Mouse (Mus musculus): Measurements from ENCODE around the gene Insl6. TPM values are rescaled to one million over a fixed set of nuclear protein-coding genes. Genes with fewer than 3 reads are reported as not detected.

Insl6 gene
- polyA plus RNA-seq, 1 experiment from 2014 or later = 7.8 TPM

- H3K27ac ChIP-seq (replicated peaks; ENCODE audit: low read depth, low read length) = no peak overlapping the region
- no peaks in the 10 kb centered on the region for H3K27me3 ChIP-seq (replicated peaks; ENCODE audit: control insufficient read depth, insufficient read depth, low read length)
- H3K36me3 ChIP-seq (ENCODE audit: control insufficient read depth, insufficient read depth, low read length) = peaks cover 48% of the 10 kb centered on the region
- WGBS = 53% methylated on average over 8 of the region's 8 CpGs
- H3K4me1 ChIP-seq (ENCODE audit: control insufficient read depth, insufficient read depth, low read length) = no peaks in the 10 kb centered on the region
- no peak overlapping the region for H3K4me2 ChIP-seq (ENCODE audit: low read depth, low read length)
- H3K9me3 ChIP-seq (ENCODE audit: control insufficient read depth, low read length) = no peaks in the 10 kb centered on the region
- H3K4me3 ChIP-seq (ENCODE audit: low read depth, low read length) = no peak overlapping the region
- H3K9ac ChIP-seq (ENCODE audit: low read depth, low read length) = no peak overlapping the region
- DNase-seq (ENCODE audit: low spot score) = no peak
- no peak for ATAC-seq (ENCODE audit: low read depth)
Observed at GRCm38 (mm10) chr19:29287863-29288262, 37.3 kb downstream of the Insl6 start.

- DNase-seq (ENCODE audit: low spot score) = no peak
- Histone ChIP-seq H3K9ac (ENCODE audit: low read depth, low read length) (no peak overlapping the region), H3K27ac (replicated peaks; ENCODE audit: low read depth, low read length) (no peak overlapping the region), H3K36me3 (ENCODE audit: control insufficient read depth, insufficient read depth, low read length) (peaks cover 36% of the 10 kb centered on the region), H3K9me3 (ENCODE audit: control insufficient read depth, low read length) (no peaks in the 10 kb centered on the region), H3K4me3 (ENCODE audit: low read depth, low read length) (no peak overlapping the region), H3K4me1 (ENCODE audit: control insufficient read depth, insufficient read depth, low read length) (no peaks in the 10 kb centered on the region), H3K4me2 (ENCODE audit: low read depth, low read length) (no peak overlapping the region), H3K27me3 (replicated peaks; ENCODE audit: control insufficient read depth, insufficient read depth, low read length) (no peaks in the 10 kb centered on the region)
- no peak for ATAC-seq (ENCODE audit: low read depth)
- WGBS = 43% methylated on average over 7 of the region's 7 CpGs
Observed at GRCm38 (mm10) chr19:29285451-29285869, 39.7 kb downstream of the Insl6 start.

GRCm38 (mm10) chr19:29278944-29279587, 46.1 kb downstream of the Insl6 start:
- DNase-seq (ENCODE audit: low spot score) (no peak), ATAC-seq (ENCODE audit: low read depth) (no peak)
- no peaks in the 10 kb centered on the region for H3K4me1 ChIP-seq (ENCODE audit: control insufficient read depth, insufficient read depth, low read length)
- peaks cover 40% of the 10 kb centered on the region for H3K36me3 ChIP-seq (ENCODE audit: control insufficient read depth, insufficient read depth, low read length)
- H3K9ac ChIP-seq (ENCODE audit: low read depth, low read length) = no peak overlapping the region
- no peaks in the 10 kb centered on the region for H3K9me3 ChIP-seq (ENCODE audit: control insufficient read depth, low read length)
- H3K4me3 ChIP-seq (ENCODE audit: low read depth, low read length) = no peak overlapping the region
- H3K27ac ChIP-seq (replicated peaks; ENCODE audit: low read depth, low read length) = no peak overlapping the region
- WGBS = 77% methylated on average over 6 of the region's 6 CpGs
- H3K4me2 ChIP-seq (ENCODE audit: low read depth, low read length) = no peak overlapping the region
- no peaks in the 10 kb centered on the region for H3K27me3 ChIP-seq (replicated peaks; ENCODE audit: control insufficient read depth, insufficient read depth, low read length)

GRCm38 (mm10) chr19:29276414-29276813, 48.7 kb downstream of the Insl6 start:
- Histone ChIP-seq H3K4me1 (ENCODE audit: control insufficient read depth, insufficient read depth, low read length) (no peaks in the 10 kb centered on the region), H3K27me3 (replicated peaks; ENCODE audit: control insufficient read depth, insufficient read depth, low read length) (no peaks in the 10 kb centered on the region), H3K36me3 (ENCODE audit: control insufficient read depth, insufficient read depth, low read length) (peaks cover 43% of the 10 kb centered on the region), H3K9me3 (ENCODE audit: control insufficient read depth, low read length) (no peaks in the 10 kb centered on the region), H3K27ac (replicated peaks; ENCODE audit: low read depth, low read length) (no peak overlapping the region), H3K4me3 (ENCODE audit: low read depth, low read length) (no peak overlapping the region), H3K4me2 (ENCODE audit: low read depth, low read length) (no peak overlapping the region), H3K9ac (ENCODE audit: low read depth, low read length) (no peak overlapping the region)
- DNase-seq (ENCODE audit: low spot score) (no peak), ATAC-seq (ENCODE audit: low read depth) (no peak)
- WGBS = 96% methylated on average over 4 of the region's 4 CpGs

- no peak overlapping the region for H3K27ac ChIP-seq (replicated peaks; ENCODE audit: low read depth, low read length)
- peaks cover 24% of the 10 kb centered on the region for H3K36me3 ChIP-seq (ENCODE audit: control insufficient read depth, insufficient read depth, low read length)
- H3K4me3 ChIP-seq (ENCODE audit: low read depth, low read length) = no peak overlapping the region
- ATAC-seq (ENCODE audit: low read depth) (no peak), DNase-seq (ENCODE audit: low spot score) (no peak)
- H3K4me1 ChIP-seq (ENCODE audit: control insufficient read depth, insufficient read depth, low read length) = no peaks in the 10 kb centered on the region
- WGBS = 88% methylated on average over 3 of the region's 3 CpGs
- no peak overlapping the region for H3K9ac ChIP-seq (ENCODE audit: low read depth, low read length)
- no peaks in the 10 kb centered on the region for H3K27me3 ChIP-seq (replicated peaks; ENCODE audit: control insufficient read depth, insufficient read depth, low read length)
- no peak overlapping the region for H3K4me2 ChIP-seq (ENCODE audit: low read depth, low read length)
- H3K9me3 ChIP-seq (ENCODE audit: control insufficient read depth, low read length) = no peaks in the 10 kb centered on the region
Observed at GRCm38 (mm10) chr19:29272011-29272809, 52.9 kb downstream of the Insl6 start.

Other genes starting within 250 kb of the Insl6 start
- gene Rcl1, start 224.0 kb downstream of the Insl6 start, polyA plus RNA-seq (2014; fragmentation: Nextera tagmentation; extraction: Ambion mirVana) = 44.8 and 52.9 TPM in 2 replicates
- 15.3 and 16.2 TPM in 2 replicates for gene Jak2, start 73.5 kb downstream of the Insl6 start, polyA plus RNA-seq (2014; fragmentation: Nextera tagmentation; extraction: Ambion mirVana)
- 0.60 and 0.96 TPM in 2 replicates for gene Rln1, start 9.3 kb upstream of the Insl6 start, polyA plus RNA-seq (2014; fragmentation: Nextera tagmentation; extraction: Ambion mirVana)
- 66.9 and 67.7 TPM in 2 replicates for gene Plgrkt, start 42.0 kb upstream of the Insl6 start, polyA plus RNA-seq (2014; fragmentation: Nextera tagmentation; extraction: Ambion mirVana)
- 0.21 and 0.56 TPM in 2 replicates for gene Cd274, start 42.1 kb upstream of the Insl6 start, polyA plus RNA-seq (2014; fragmentation: Nextera tagmentation; extraction: Ambion mirVana)
- not detected in 2 replicates for gene Pdcd1lg2, start 85.6 kb upstream of the Insl6 start, polyA plus RNA-seq (2014; fragmentation: Nextera tagmentation; extraction: Ambion mirVana)
- gene Ric1, start 196.9 kb upstream of the Insl6 start, polyA plus RNA-seq (2014; fragmentation: Nextera tagmentation; extraction: Ambion mirVana) = 21.1 and 21.6 TPM in 2 replicates

Data from embryonic facial prominence, embryonic 14.5 days (tissue).